Mouse (Mus musculus): ENCODE results near the gene Thap11.

The Thap11 gene

DNA sequence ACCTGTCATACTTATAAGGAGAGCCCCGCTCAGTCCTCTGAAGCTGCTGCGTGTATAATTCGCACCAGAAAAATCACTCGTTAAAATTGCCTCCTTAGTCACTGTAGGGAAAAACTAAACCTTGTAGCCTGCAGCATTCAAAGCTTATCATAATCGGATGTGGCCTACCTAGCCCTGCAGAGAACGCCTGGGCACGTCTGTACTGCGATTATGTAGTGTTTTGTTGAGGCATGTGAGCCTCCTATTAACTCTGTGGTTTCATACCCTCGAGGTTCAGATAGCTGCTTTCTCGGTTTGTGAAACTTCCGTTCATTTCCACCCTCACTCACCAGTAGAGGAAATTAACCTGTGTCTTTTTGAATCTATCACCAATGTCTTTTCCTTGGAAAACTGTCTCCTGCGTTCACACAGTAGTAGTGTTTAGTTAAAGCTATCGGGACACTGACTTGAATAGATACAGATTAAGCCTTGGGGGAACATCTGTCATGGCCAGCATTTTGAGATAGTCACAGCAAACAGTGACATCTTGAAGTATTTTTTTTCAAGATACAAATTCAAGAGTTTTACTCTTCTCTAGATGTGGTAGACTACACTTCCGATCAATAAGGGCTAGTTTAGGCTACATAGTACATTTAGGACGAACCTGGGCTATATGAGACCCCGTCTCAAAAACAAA lies 46.1 kb downstream of the Thap11 start:
- no peak for DNase-seq
